ENCODE assay signal across 13 mouse cellular contexts in genomic region chr15:34751021-34751420, GRCm38 (mm10).
"Had no signal": no experiment of that assay in that cellular context is flagged by ENCODE, and none has a peak within 500 bp of the region (broad histone marks: within the 10 kb centered on the region; RNA-seq: fewer than 3 reads in every experiment).

No protein-coding gene starts in this region.

- H3K27me3 ChIP-seq: kidney, embryonic 15.5 days; limb, embryonic 13.5 days; midbrain, embryonic 12.5 days; stomach, embryonic 15.5 days had no signal

- H3K9ac ChIP-seq: kidney, embryonic 15.5 days; limb, embryonic 13.5 days; lung, embryonic 14.5 days; midbrain, embryonic 12.5 days; stomach, embryonic 15.5 days had no signal

- H3K4me2 ChIP-seq: kidney, embryonic 15.5 days; limb, embryonic 13.5 days; liver, embryonic 11.5 days; lung, embryonic 14.5 days; midbrain, embryonic 12.5 days; stomach, embryonic 15.5 days had no signal

- H3K27ac ChIP-seq: kidney, embryonic 15.5 days; limb, embryonic 13.5 days; macrophage; midbrain, embryonic 12.5 days; stomach, embryonic 15.5 days had no signal

- H3K4me1 ChIP-seq: kidney, embryonic 15.5 days; megakaryocyte, embryonic 14.5 days; midbrain, embryonic 12.5 days; stomach, embryonic 15.5 days had no signal

- DNase-seq: kidney, adult 2 months; kidney, postnatal 14 days; right cerebral cortex, postnatal 14 days; thymus, adult 2 months; thymus, postnatal 25 days had no signal

- H3K36me3 ChIP-seq: kidney, embryonic 15.5 days; limb, embryonic 13.5 days; midbrain, embryonic 12.5 days; stomach, embryonic 15.5 days had no signal

- H3K4me3 ChIP-seq: kidney, embryonic 15.5 days; limb, embryonic 13.5 days; midbrain, embryonic 12.5 days; stomach, embryonic 15.5 days had no signal

- H3K9me3 ChIP-seq: kidney, embryonic 15.5 days; limb, embryonic 13.5 days; megakaryocyte, embryonic 14.5 days; midbrain, embryonic 12.5 days; stomach, embryonic 15.5 days had no signal
